Mouse (Mus musculus) kidney, postnatal 0 days (tissue): ENCODE measurements at regions not wholly inside any gene's neighbourhood (a gene's known extent, or its start where the extent isn't known, plus 50 kb on each side); places are given as distances from the start of the nearest gene placed in this dataset.

Experiments
- ATAC-seq: fragments of 200-750 bp; cut with Nextera tagmentation; replicated peaks from 2 replicates; pipeline ENCODE4 v1.8.0; 2017; ENCODE audit warnings: low read depth, moderate number of reproducible peaks, moderate TSS enrichment, moderate library complexity; ENCODE audit not compliant: low FRiP score
- DNase-seq: peaks from one replicate; pipeline ENCODE4 v3.0.0-alpha.2; 2016; ENCODE audit warnings: low spot score
- H3K27ac ChIP-seq: fragments of 300-500 bp; sonication (generic); 2 replicates; pipeline ENCODE4 v1.5.1; 2014; ENCODE audit warnings: mild to moderate bottlenecking
- H3K27me3 ChIP-seq: fragments of 300-500 bp; sonication (generic); 2 replicates; pipeline ENCODE4 v1.6.1; 2014; ENCODE audit warnings: low read length, mixed read lengths; ENCODE audit not compliant: insufficient read depth
- H3K36me3 ChIP-seq: fragments of 300-500 bp; sonication (generic); 2 replicates; pipeline ENCODE4 v1.6.1; 2014; ENCODE audit warnings: low read length, mixed read lengths; ENCODE audit not compliant: insufficient read depth
- H3K4me1 ChIP-seq: fragments of 300-500 bp; sonication (generic); replicated peaks from 2 replicates; pipeline ENCODE4 v1.6.1; 2014; ENCODE audit warnings: antibody characterized with exemption, low read length, mixed read lengths; ENCODE audit not compliant: insufficient read depth
- H3K4me2 ChIP-seq: fragments of 300-500 bp; sonication (generic); 2 replicates; pipeline ENCODE4 v1.6.1; 2014; ENCODE audit warnings: mild to moderate bottlenecking, low read length, moderate library complexity, mixed read lengths
- H3K4me3 ChIP-seq: fragments of 300-500 bp; sonication (generic); replicated peaks from 2 replicates; pipeline ENCODE4 v1.5.1; 2014; ENCODE audit warnings: low read depth, low read length
- H3K9ac ChIP-seq: fragments of 300-500 bp; sonication (generic); 2 replicates; pipeline ENCODE4 v1.6.1; 2014; ENCODE audit warnings: low read depth, low read length
- H3K9me3 ChIP-seq: fragments of 300-500 bp; sonication (generic); replicated peaks from 2 replicates; pipeline ENCODE4 v1.6.1; 2016; ENCODE audit warnings: low read length, inconsistent platforms, mixed read lengths
- CTCF ChIP-seq: IDR thresholded peaks from 2 replicates; pipeline ENCODE4 v1.5.1; 2016; ENCODE audit warnings: antibody characterized with exemption, low read depth, mild to moderate bottlenecking, moderate library complexity

- Histone ChIP-seq H3K4me1 (no peaks in the 10 kb centered on the region), H3K9ac (no peak overlapping the region), H3K27me3 (no peaks in the 10 kb centered on the region), H3K27ac (no peak overlapping the region), H3K4me2 (no peak overlapping the region), H3K9me3 (no peaks in the 10 kb centered on the region), H3K36me3 (no peaks in the 10 kb centered on the region), H3K4me3 (no peak overlapping the region)
- TF ChIP-seq CTCF = no peak
- DNase-seq = peak; percentile 13
- no peak for ATAC-seq
Observed at GRCm38 (mm10) chr4:39125528-39125927, 324.6 kb upstream of the 1700009N14Rik start.
